Mouse (Mus musculus): Measurements from ENCODE around the gene Etnk1.
"Not testable (repeated sequence)": the region's sequence is repeated elsewhere in the genome, so short reads cannot be mapped to it uniquely, and the experiment has no call there.

The Etnk1 gene

DNA sequence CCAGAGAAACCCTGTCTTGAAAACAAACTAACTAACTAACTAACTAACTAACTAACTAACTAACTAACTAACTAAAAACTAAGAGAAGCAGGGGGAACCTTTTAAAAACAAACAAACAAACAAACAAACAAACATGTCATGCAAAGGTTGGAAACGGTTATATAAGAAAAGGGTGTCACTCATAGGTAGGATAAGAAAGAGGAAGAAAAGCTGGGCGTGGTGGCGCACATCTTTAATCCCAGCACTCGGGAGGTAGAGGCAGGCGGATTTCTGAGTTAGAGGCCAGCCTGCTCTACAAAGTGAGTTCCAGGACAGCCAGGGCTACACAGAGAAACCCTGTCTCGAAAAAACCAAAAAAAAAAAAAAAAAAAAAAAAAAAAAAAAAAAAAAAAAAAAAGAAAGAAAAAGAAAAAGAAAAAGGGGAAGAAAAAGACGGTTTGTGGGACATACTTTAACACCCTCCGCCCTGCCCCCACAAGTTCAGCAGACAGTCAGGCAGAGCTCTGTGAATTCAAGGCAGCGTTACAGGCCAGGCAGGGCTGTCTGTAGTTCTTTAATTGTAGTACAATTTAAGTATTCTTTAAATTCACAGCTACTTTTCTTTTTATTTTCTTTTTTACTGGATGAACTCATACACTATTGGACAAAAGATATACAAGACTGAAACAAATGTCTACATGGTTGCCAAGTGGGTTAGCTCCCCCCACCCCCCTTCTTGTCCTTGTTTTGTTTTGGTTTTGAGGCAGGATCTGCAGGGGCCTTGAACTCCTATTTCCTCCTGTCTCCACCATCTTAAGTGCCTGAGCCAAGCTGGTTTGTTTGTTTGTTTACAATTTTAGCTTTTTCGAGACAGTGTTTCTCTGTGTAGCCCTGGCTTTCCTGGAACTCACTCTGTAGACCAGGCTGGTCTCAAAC, 15.7 kb upstream of the Etnk1 start:
- not testable (repeated sequence) for DNase-seq

DNA sequence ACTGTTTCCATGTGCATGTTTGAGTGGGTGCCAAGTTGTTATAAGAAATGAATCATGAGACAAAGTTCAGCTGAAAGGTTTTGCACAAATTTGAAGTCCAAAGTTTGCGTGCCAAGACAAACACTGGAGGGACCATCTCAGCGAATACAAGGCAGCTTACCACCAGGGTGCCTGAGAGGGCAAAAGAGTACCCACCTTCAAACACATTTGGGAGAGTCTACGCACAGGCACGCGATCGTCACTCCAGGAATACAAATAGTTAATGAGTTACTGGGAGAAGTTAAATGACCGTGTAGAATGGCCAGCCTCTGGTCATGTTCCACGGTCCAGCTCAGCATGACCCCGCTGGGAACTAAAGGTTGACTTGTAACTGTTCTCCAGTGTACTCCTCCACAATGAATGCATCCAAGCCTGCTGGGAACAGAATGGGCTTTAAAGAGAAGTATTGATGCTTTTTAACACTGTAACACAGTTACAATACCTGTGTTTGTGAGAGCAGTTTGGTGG, 14.6 kb upstream of the Etnk1 start:
- DNase-seq = no peak

DNA sequence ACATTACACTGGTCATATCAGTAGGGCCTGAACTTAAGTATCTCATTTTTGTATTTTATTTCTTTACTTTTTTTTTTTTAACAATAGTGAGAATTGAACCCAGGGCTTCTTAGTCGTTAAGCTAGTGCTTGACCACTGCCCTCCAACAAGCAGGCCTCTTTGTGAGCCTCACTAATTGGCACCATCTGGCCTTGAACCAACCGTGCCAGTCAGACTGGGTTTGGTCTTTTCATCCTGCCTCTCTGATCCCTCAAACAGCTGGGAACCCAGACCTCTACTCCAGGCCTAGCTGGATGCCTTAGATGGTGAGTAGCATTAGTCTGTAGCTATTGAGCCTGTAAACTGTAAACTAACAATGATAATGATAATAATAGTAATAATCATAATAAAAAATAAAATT, 13.9 kb upstream of the Etnk1 start:
- no peak for DNase-seq

DNA sequence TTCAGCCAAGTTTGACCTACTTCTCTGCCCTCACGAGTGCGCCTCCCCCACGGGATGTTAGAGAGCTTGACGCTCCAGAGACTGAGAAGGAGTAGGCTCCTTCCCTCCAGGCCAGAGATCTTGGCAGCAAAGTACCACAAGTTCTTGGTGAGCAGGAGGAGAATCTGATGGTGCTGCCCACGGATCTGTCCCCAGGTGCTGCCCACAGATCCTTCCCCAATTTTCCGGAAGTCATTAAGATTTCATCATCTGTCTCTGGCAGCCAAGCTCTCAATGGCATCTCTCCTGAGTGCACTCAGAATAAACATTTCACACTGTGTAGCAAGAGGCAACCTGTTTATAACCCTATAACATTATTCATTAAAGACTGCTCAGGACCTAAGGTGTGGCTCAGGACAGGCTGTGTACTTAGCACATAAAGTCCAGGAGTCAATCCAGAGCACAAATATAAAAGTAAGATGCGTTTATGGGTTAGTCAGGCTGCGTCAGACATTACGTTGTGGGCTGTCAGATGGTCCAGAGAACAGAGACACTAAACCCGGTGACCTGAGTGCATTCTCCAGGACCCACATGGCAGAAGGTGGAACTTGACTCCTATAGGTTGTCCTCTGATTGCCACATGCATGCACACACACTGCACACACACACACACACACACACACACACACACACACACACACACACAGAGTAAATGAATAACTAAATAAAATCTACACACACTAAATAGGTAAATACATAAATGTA, 13.1 kb upstream of the Etnk1 start:
- no peak for DNase-seq

DNA sequence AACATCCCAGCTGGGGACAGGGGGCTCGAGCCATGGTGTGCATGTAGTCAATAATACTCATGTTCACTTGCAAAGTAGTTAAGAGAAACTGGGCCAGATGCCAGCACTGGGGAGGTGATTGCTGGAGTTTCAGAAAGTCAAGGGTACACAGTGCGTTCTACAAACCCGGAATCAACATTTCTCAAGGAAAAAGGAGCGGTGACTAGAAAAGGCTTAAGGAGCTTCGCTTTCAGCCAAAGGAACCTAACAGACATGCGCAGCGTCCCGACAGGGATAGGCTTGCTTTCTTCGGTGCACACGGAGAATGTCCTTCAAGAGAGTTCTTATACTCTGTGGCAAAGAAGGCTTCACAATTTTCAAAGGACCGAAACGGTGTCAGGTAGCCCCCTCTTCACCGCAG, 12.1 kb upstream of the Etnk1 start:
- peak; percentile 44 for DNase-seq

DNA sequence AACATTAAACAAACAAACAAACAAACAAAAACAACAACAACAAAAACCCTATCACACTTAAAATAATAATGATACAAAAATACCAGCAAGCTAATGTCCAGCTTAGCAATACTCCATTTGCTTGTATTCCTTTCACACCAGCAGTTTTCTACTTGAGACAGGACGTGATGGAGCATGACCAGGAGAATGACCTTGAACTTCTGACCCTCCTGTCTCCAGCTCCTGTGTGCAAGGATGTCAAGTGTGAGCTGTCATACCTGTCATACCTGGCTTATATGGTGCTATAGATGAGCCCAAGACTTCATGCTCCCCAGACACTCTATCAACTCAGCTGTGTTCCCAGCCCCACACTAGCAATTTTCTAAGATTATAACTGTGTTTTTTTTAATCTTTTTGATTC, 11.0 kb upstream of the Etnk1 start:
- no peak for DNase-seq

DNA sequence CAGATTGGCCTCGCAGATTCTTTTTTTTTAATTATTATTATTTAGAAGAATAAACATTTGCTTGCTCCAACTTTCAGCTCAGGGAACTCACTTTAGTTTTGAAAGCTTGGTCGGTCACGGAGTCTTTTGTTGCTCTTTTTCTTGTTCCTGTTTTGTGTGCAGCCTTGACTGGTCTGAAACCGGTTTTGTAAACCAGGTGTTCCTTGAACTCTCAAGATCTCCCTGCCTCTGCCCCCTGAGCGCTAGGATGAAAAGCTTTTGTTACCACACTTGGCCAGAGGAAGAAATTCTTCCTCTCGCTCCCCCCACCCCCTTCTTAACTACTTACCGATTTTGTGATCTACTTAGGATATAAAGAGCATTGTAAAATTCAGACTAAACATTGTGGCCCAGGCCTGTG, 10.3 kb upstream of the Etnk1 start:
- no peak for DNase-seq

DNA sequence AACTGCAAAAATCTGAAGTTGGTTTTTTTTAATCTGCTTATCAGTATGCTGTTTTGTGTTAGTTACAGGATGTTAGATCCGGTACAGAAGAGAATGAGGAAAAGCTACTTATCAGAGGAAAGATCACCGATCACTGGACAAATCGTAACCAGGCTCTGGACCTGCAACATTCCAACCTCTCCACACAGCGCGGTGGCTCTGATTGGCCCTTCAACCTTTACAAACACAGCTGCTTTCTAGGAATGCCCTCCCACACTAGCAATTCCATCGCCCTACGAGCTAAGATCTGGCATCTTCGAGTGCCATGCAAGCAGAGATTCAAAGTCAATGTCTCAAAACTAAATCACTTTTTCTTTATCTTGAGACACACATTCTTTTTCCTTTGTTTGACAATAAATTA, 9.6 kb upstream of the Etnk1 start:
- no peak for DNase-seq

DNA sequence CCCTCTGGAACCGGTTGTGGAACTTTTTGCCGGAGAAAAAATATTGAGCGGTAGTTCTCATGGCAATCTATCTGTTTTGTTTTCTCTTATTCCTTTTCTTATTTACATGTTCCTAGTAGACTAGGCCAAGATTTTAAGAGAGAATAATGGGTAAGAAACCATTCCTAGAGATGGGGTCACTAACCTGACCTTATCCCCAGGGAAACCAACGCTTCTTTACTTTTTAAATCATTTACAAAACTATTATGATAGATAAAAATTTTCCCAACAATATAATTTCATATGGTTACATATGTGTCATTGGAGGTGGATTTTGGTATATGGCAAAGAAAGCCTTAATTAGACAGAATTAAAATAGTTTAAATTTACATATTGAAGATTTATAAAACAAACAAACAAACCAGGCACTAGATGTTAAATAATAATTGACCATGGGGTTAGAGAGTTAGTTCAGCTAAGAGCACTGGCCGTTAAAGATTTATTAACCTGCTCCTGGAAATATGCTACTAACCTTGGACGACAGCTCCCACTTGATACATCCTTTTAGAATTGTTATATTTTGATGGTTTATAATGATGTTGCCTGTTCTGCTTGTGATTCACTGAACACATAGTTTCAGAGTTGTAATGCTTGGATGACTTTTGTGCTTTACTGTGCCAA, 6.3 kb upstream of the Etnk1 start:
- no peak for DNase-seq

DNA sequence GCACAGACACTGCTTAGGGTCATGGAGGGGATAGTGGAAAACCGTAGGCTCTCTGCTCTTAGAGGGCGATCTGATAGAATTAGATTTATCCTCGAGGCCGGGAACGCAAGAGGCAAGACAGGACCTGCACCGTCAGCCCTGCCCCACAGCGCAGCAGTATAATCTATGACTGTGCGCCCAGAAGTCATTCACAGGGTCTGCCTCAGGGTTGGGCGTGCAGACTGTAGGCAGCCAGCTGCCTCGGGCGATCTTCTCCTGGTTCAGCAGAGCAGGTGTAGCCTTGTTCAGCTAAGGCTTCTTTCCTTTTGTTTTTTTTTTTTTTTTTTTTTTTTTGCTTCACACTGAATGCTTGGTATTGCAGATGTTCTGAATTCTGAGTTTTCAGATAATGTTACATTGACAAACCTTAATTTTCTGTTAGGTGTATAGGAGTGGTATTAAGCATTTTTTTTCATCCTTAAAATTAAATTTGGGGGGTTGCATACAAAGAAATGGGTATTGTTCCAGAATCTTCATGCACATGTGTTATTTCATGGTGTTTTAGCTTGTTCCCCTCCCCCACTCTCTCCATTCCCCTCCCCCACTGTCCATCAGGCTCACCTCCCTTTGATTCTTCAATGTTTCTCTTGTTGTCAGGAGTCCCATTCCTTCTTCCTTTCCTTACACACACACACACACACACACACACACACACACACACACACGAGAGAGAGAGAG, 4.7 kb upstream of the Etnk1 start:
- no peak for DNase-seq

DNA sequence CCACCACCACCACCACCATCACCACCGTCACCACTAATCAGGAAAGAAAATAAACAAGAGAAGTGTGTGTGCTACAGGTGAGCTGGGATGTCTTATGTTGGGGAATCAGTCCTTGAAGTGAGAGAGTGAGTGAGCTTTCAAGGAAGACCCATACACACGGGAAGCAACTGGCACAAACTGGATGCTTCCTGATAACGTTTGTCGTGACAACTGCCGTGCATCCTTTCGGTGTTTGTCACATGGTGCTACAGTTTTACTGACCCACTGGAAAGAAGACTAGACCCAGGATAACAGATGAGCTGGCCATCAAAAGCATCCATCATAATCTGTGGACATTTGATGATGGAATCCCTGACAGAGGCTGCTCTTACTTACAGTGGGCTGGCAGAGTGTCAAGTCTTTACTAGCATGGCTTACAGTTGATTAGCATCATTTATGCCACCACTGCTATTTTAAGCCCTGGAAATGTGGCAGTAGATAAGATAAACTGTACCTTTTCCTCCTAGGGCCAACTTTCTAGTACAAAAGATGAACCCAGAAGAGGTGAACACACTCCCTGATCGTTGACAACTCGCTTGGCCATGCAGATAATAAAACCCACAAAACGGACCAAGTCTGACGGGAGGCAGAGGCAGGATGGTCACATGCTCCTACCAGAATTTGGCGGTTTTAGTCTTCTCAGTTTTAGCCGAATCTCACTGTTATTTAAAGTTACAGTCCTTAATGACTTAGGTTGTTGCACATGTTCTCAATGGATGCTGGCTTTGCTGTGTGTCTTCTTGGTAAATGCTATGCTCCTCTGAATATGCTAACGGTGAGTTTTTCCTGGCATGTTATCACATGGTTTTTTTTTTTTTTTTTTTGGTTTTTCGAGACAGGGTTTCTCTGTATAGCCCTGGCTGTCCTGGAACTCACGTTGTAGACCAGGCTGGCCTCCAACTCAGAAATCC, 2.8 kb upstream of the Etnk1 start:
- DNase-seq = no peak

DNA sequence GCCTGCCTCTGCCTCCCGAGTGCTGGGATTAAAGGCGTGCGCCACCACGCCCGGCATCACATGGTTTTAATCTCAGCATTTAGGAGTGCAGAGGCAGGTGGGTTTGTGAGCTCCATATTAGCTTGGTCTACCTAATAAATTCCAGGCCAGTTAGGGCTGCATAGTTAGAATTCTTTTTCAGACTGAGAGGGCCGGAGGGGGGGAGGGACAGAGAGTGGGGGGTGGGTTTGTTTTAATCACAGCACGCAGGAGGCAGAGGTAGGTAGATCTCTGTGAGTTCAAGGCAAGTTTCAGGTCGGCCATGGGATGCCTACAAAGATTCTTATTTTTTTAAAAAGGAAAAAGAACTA, 2.1 kb upstream of the Etnk1 start:
- DNase-seq = no peak

DNA sequence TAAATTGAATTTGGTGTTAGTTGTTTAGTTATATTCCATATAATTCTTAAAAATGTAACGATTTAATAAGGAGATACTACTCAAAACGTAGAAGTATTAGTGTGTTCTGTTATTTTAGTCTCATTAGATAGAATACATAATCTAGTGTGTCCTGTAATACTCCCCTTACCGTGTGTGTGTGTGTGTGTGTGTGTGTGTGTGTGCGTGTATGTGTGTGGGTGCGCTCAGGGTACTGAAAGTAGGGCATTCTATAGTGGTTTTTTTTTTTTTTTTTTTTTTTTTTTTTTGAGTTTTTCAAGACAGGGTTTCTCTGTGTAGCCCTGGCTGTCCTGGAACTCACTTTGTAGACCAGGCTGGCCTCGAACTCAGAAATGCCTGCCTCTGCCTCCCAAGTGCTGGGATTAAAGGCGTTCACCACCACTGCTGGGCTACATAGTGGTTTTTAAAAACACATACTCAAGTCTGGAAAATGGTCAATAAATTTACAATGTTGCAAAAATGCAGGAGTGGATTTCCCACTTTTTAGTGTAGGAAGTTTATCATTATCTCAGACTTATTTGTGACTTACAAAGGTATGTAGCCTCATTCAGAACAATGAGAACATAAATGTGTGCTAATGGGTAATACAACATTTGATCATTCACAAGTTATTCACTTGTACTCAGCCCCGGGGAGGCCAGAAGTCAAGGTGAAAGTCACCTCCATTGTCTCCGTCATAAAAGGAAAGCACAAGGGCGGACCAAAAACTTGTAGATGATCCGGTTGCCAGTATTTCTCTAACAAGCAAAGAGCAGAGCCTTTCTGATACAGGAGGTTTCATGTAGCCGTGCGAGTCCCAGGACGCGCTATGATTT, 1.4 kb upstream of the Etnk1 start:
- DNase-seq = no peak

DNA sequence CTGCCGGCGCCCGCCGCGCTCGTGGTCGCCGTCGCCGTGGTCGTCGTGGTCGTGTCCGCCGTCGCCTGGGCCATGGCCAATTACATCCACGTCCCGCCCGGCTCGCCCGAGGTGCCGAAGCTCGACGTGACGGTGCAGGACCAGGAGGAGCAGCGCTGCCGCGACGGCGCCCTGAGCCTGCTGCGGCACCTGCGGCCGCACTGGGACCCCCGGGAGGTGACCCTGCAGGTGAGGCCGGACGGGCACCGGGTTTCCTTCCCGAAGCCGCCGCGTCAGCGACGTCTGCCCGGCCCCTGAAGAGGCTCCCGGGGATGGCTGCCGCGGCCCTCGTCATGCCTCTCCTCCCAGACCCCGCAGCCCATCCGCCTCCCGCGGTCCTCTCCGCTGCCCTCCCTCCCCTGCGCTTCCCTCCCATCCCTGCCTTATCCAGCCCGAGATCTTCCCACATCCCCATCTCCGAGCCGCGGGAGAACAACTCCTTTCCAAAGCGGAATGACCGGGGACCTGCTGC, 443 bp downstream of the Etnk1 start:
- peak; percentile 46 for DNase-seq

DNA sequence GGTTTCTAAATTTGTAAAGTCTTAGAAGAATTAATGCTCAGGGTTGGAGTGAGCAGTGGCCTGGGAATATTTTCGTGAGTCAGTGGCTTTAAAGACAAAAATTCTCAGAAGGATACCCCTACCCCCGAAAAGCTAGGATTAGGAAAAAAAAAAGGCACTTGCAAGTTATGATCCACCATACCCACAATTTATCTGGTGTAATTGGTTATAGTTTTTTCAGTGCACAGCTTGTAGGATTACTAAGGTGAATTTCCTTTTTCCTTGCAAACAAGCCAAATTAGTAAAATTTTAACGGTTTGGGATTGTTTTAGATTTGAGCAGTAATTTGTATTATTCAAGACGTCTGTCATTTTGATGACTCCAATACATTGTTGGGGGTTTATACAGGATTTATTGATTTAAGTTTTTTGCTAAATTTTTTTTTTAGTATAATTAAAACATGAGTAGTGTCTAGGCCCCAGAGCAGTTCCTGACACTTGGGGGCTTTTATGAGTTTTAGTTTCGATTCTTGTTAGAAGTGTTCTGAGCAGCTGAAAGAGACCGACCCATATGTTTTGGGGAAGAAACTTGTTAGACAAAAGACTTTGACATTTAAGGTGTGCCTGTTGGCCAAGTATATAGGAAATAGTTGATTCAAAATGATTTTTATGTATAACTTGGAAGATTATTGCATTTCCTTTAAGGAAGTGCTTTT, 1.1 kb downstream of the Etnk1 start:
- no peak for DNase-seq

DNA sequence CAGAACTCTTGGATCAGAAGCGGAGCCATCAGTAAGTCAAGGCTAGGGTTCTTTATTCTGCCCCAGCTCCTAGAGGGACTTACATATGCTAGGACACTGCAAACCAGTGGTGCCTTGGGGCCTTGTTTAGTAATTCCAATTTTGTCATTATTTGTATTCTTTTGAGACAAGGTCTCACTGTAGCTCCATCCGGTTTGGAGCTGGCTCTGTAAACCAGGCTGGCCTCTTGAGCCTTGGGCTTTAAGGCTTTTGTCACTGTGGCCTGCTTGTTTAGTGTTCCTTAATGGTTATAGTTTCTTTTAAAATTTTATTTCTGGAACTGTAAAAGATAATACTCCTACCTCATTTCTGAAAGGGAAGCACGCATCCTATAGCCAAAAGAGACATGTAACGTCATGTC, 2.4 kb downstream of the Etnk1 start:
- no peak for DNase-seq

DNA sequence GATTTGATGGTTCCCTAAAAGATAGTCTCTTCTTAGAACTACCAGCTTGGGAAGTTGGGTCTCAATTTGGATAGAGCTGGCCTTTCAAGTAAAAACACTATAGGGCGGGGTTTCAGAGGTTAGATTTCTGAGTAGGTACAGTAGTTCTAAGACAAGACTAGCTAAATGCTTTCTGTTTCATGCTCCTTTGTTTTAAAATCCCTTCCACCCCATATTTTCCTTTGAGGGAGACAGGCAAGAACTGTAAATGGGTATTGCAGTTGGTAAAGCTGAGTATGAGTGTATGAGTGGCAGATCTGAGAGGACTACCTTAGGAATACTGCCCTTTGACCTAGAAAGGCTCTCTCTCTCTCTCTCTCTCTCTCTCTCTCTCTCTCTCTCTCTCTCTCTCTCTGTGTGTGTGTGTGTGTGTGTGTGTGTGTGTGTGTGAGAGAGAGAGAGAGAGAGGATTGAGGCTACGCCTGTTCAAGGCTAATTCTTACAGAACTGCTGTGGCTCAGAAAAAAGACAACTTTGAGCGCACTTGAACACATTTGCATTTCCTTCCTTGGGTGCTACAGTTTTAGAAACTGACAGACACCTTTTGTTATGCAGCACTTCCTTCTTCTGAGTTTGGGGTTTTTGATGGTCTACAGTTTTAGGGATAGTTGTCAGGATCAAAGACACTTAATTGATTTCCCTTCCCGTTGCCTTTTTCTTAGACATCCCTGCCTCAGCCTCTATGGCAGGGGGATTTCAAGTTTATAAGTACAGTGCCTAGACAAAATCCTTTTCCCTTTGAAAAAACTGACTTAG, 3.3 kb downstream of the Etnk1 start:
- DNase-seq = no peak

DNA sequence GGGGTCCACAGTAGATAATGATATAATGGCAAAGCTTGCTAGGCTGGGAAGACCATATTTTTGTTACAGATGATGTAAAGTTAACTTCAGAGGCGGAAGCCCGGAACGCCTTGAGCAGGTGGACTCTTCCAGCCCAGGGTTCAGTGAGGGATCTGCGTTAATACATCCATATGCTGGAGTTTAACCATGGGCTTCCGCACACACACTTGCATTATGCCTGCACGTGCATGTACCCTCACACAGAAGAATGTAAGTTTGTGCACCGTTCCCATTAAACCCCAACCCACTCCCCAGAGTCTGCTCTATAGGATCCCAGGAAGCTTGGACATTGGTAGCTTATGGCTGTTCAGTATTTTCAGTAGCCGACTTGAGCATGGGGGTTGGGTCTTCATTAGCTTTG, 4.0 kb downstream of the Etnk1 start:
- DNase-seq = no peak
